Mouse (Mus musculus): Measurements from ENCODE around the gene Olfr270. TPM values are rescaled to one million over a fixed set of nuclear protein-coding genes. Genes with fewer than 3 reads are reported as not detected.

Gene Olfr270
- polyA plus RNA-seq, 1 experiment, result not detected

- 0 out of 2 replicates have a peak, but pooled peaks cover 5% of the 10 kb centered on the region for H3K4me1 ChIP-seq (ENCODE audit: control insufficient read depth, insufficient read depth, insufficient read length, low read length)
- H3K4me3 ChIP-seq (ENCODE audit: insufficient read depth, low read depth, low read length), result no peak overlapping the region
- no peak overlapping the region for H3K27ac ChIP-seq (replicated peaks; ENCODE audit: low read depth, low read length)
Observed at GRCm38 (mm10) chr4:53014421-53014820, 50.1 kb downstream of the Olfr270 start.

DNA sequence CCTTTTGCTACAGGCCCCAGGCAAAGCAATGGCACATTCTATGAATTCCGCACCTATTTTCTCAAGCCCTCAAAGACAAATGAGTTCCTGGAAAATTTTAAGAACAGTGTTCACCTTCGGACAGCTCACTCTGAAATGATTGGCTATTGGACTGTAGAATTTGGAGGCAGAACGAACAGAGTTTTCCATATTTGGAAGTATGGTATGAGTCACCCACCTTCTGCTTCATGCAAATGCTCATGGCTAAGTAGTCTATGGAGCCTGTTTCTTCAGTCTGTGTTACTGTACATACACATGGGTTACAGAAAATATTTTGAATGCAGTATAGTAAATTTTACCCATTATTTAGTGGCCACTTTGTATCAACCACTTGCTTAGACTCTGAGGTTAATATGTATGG lies 50.7 kb downstream of the Olfr270 start:
- Histone ChIP-seq H3K4me1 (ENCODE audit: control insufficient read depth, insufficient read depth, insufficient read length, low read length) (0 out of 2 replicates have a peak, but pooled peaks cover 5% of the 10 kb centered on the region), H3K4me3 (ENCODE audit: insufficient read depth, low read depth, low read length) (no peak overlapping the region), H3K27ac (replicated peaks; ENCODE audit: low read depth, low read length) (no peak overlapping the region)

- no peaks in the 10 kb centered on the region for H3K4me1 ChIP-seq (ENCODE audit: control insufficient read depth, insufficient read depth, insufficient read length, low read length)
- H3K4me3 ChIP-seq (ENCODE audit: insufficient read depth, low read depth, low read length), result no peak overlapping the region
- no peak overlapping the region for H3K27ac ChIP-seq (replicated peaks; ENCODE audit: low read depth, low read length)
Observed at GRCm38 (mm10) chr4:53018392-53018791, 54.0 kb downstream of the Olfr270 start.

Other genes starting within 250 kb of the Olfr270 start
- gene Olfr275, start 149.9 kb upstream of the Olfr270 start, polyA plus RNA-seq (2012; ENCODE audit: insufficient read depth, insufficient read length, missing spikeins), result not detected in 2 replicates
- not detected in 2 replicates for gene Olfr273, start 105.3 kb upstream of the Olfr270 start, polyA plus RNA-seq (2012; ENCODE audit: insufficient read depth, insufficient read length, missing spikeins)
- not detected in 2 replicates for gene Olfr272, start 45.4 kb upstream of the Olfr270 start, polyA plus RNA-seq (2012; ENCODE audit: insufficient read depth, insufficient read length, missing spikeins)
- gene Nipsnap3a, start 24.7 kb downstream of the Olfr270 start, polyA plus RNA-seq (2012; ENCODE audit: insufficient read depth, insufficient read length, missing spikeins), result not detected in 2 replicates
- gene Nipsnap3b, start 47.3 kb downstream of the Olfr270 start, polyA plus RNA-seq (2012; ENCODE audit: insufficient read depth, insufficient read length, missing spikeins), result 21.5 and 21.8 TPM in 2 replicates
- gene Abca1, start 195.3 kb downstream of the Olfr270 start, polyA plus RNA-seq (2012; ENCODE audit: insufficient read depth, insufficient read length, missing spikeins), result 21.5 and 22.3 TPM in 2 replicates